Mouse (Mus musculus) myocyte (in vitro differentiated cells): ENCODE data around the gene Zbtb8a. TPM values are rescaled to one million over a fixed set of nuclear protein-coding genes. Genes with fewer than 3 reads are reported as not detected.

Experiments used
- H3K27me3 ChIP-seq: one replicate; pipeline ENCODE4 v1.6.1; 2011; ENCODE audit not compliant: control insufficient read depth, insufficient read depth, insufficient read length
- H3K36me3 ChIP-seq: one replicate; pipeline ENCODE4 v1.6.1; 2011; ENCODE audit not compliant: control insufficient read depth, insufficient read depth
- H3K4me2 ChIP-seq: one replicate; pipeline ENCODE4 v1.6.1; 2011; ENCODE audit warnings: low read depth, control low read depth
- H3K4me3 ChIP-seq: one replicate; pipeline ENCODE4 v1.5.1; 2011; ENCODE audit warnings: mild to moderate bottlenecking, control low read depth, moderate library complexity
- H3K79me2 ChIP-seq: one replicate; pipeline ENCODE4 v1.6.1; 2011; ENCODE audit not compliant: control insufficient read depth, insufficient read depth
- H3ac ChIP-seq: one replicate; pipeline ENCODE4 v1.6.1; 2011; ENCODE audit not compliant: control insufficient read depth, insufficient read length
- CEBPB ChIP-seq: IDR thresholded peaks from 2 replicates; pipeline ENCODE4 v1.6.1; 2011; ENCODE audit warnings: mild to moderate bottlenecking, moderate library complexity; ENCODE audit not compliant: poor library complexity, insufficient read depth, severe bottlenecking
- E2F4 ChIP-seq: IDR thresholded peaks from one replicate; pipeline ENCODE4 v1.6.1; 2011; ENCODE audit warnings: mild to moderate bottlenecking, control low read depth, moderate library complexity; ENCODE audit not compliant: insufficient read depth
- MAX ChIP-seq: IDR thresholded peaks from one replicate; pipeline ENCODE4 v1.6.1; 2011; ENCODE audit warnings: low read depth, mild to moderate bottlenecking, control low read depth
- MYOD1 ChIP-seq, 3 experiments: IDR thresholded peaks; one replicate each; pipeline ENCODE4 v1.6.1; 2011; ENCODE audit warnings: control low read depth in 2 of 3, low read depth in 2 of 3, mild to moderate bottlenecking in 2 of 3, moderate library complexity in 1 of 3; ENCODE audit not compliant: insufficient read length in 2 of 3, control insufficient read depth in 1 of 3
- MYOG ChIP-seq, 3 experiments: IDR thresholded peaks; one replicate each; pipeline ENCODE4 v1.6.1; 2011; ENCODE audit warnings: control low read depth in 2 of 3, low read depth in 2 of 3, mild to moderate bottlenecking in 2 of 3; ENCODE audit not compliant: insufficient read length in 2 of 3, control insufficient read depth in 1 of 3, insufficient read depth in 1 of 3
- POLR2A ChIP-seq: IDR thresholded peaks from one replicate; pipeline ENCODE4 v1.6.1; 2011; ENCODE audit warnings: low read depth, mild to moderate bottlenecking, control low read depth, moderate library complexity; ENCODE audit not compliant: insufficient read length
- POLR2AphosphoS2 ChIP-seq: IDR thresholded peaks from one replicate; pipeline ENCODE4 v1.6.1; 2011; ENCODE audit warnings: low read depth, control low read depth; ENCODE audit not compliant: insufficient read length
- REST ChIP-seq: IDR thresholded peaks from one replicate; pipeline ENCODE4 v1.6.1; 2011; ENCODE audit warnings: mild to moderate bottlenecking, control low read depth, moderate library complexity; ENCODE audit not compliant: insufficient read depth, insufficient read length
- SRF ChIP-seq: IDR thresholded peaks from one replicate; pipeline ENCODE4 v1.6.1; 2011; ENCODE audit warnings: low read depth; ENCODE audit not compliant: control insufficient read depth, insufficient read length
- TCF12 ChIP-seq: IDR thresholded peaks from one replicate; pipeline ENCODE4 v1.6.1; 2011; ENCODE audit warnings: mild to moderate bottlenecking, control low read depth; ENCODE audit not compliant: poor library complexity, insufficient read depth, severe bottlenecking
- TCF3 ChIP-seq: IDR thresholded peaks from one replicate; pipeline ENCODE4 v1.6.1; 2011; ENCODE audit warnings: low read depth, control low read depth; ENCODE audit not compliant: insufficient read length
- USF1 ChIP-seq: IDR thresholded peaks from one replicate; pipeline ENCODE4 v1.6.1; 2011; ENCODE audit warnings: low read depth, mild to moderate bottlenecking, control low read depth, moderate library complexity
- polyA plus RNA-seq: library from polyadenylated mRNA; unstranded; fragments of >200 nt; fragmentation: generic; extraction: Trizol; gene quantifications from one replicate; pipeline ENCODE4 v1.2.1, GENCODE M21; 2012; ENCODE audit warnings: missing spikeins

The Zbtb8a gene
- polyA plus RNA-seq, 1 experiment = 5.8 TPM

- H3K27me3 ChIP-seq = no peaks in the 10 kb centered on the region
- TF ChIP-seq E2F4 (no peak), MAX (no peak), TCF12 (no peak), POLR2AphosphoS2 (no peak), POLR2A (no peak), SRF (no peak), MYOD1 (IDR thresholded peaks at IDR 0.05; ENCODE audit: control insufficient read depth in 1 of 3, insufficient read length in 2 of 3, low read depth in 2 of 3) (no peak), REST (no peak), MYOG (IDR thresholded peaks at IDR 0.05; ENCODE audit: control insufficient read depth in 1 of 3, insufficient read depth in 1 of 3, insufficient read length in 2 of 3, low read depth in 2 of 3) (no peak), TCF3 (no peak), CEBPB (no peak), USF1 (no peak)
- no peak overlapping the region for H3ac ChIP-seq
- no peak overlapping the region for H3K4me2 ChIP-seq
- H3K36me3 ChIP-seq = no peaks in the 10 kb centered on the region
- no peak overlapping the region for H3K4me3 ChIP-seq
- H3K79me2 ChIP-seq = no peaks in the 10 kb centered on the region
Measured at GRCm38 (mm10) chr4:129390216-129390743, 12.4 kb upstream of the Zbtb8a start.

- H3ac ChIP-seq = no peak overlapping the region
- TF ChIP-seq TCF12 (no peak), USF1 (no peak), TCF3 (no peak), SRF (no peak), MYOD1 (IDR thresholded peaks at IDR 0.05; ENCODE audit: control insufficient read depth in 1 of 3, insufficient read length in 2 of 3, low read depth in 2 of 3) (no peak), CEBPB (no peak), E2F4 (no peak), MYOG (IDR thresholded peaks at IDR 0.05; ENCODE audit: control insufficient read depth in 1 of 3, insufficient read depth in 1 of 3, insufficient read length in 2 of 3, low read depth in 2 of 3) (no peak), MAX (no peak), REST (no peak), POLR2A (no peak), POLR2AphosphoS2 (no peak)
- H3K4me2 ChIP-seq = no peak overlapping the region
Measured at GRCm38 (mm10) chr4:129388404-129388803, 10.5 kb upstream of the Zbtb8a start.

GRCm38 (mm10) chr4:129386989-129387388 lies 9.1 kb upstream of the Zbtb8a start:
- TF ChIP-seq POLR2A (no peak), MYOG (IDR thresholded peaks at IDR 0.05; ENCODE audit: control insufficient read depth in 1 of 3, insufficient read depth in 1 of 3, insufficient read length in 2 of 3, low read depth in 2 of 3) (no peak)
- Histone ChIP-seq H3K27me3 (no peaks in the 10 kb centered on the region), H3K4me2 (no peak overlapping the region), H3ac (no peak overlapping the region), H3K79me2 (no peaks in the 10 kb centered on the region), H3K36me3 (no peaks in the 10 kb centered on the region), H3K4me3 (no peak overlapping the region)

More at GRCm38 (mm10) chr4:129388404-129388803, 10.5 kb upstream of the Zbtb8a start:
- H3K27me3 ChIP-seq = no peaks in the 10 kb centered on the region
- no peaks in the 10 kb centered on the region for H3K36me3 ChIP-seq
- no peaks in the 10 kb centered on the region for H3K79me2 ChIP-seq
- H3K4me3 ChIP-seq = no peak overlapping the region

- TF ChIP-seq SRF (no peak), TCF12 (no peak), POLR2A (no peak), MYOD1 (IDR thresholded peaks at IDR 0.05; ENCODE audit: control insufficient read depth in 1 of 3, insufficient read length in 2 of 3, low read depth in 2 of 3) (no peak), POLR2AphosphoS2 (no peak), E2F4 (no peak), TCF3 (no peak)
- Histone ChIP-seq H3K27me3 (no peaks in the 10 kb centered on the region), H3K4me2 (no peak overlapping the region), H3K79me2 (no peaks in the 10 kb centered on the region), H3K4me3 (no peak overlapping the region), H3ac (no peak overlapping the region), H3K36me3 (no peaks in the 10 kb centered on the region)
Measured at GRCm38 (mm10) chr4:129386269-129386946, 8.5 kb upstream of the Zbtb8a start.

GRCm38 (mm10) chr4:129385685-129386084 lies 7.8 kb upstream of the Zbtb8a start:
- no peak for TF ChIP-seq CEBPB
- no peak for TF ChIP-seq POLR2AphosphoS2
- TF ChIP-seq TCF12 = no peak
- no peak for TF ChIP-seq POLR2A
- TF ChIP-seq MAX = no peak
- no peak for TF ChIP-seq MYOG (IDR thresholded peaks at IDR 0.05; ENCODE audit: control insufficient read depth in 1 of 3, insufficient read depth in 1 of 3, insufficient read length in 2 of 3, low read depth in 2 of 3)
- no peak for TF ChIP-seq E2F4
- no peak for TF ChIP-seq MYOD1 (IDR thresholded peaks at IDR 0.05; ENCODE audit: control insufficient read depth in 1 of 3, insufficient read length in 2 of 3, low read depth in 2 of 3)
- TF ChIP-seq REST = no peak
- no peak for TF ChIP-seq TCF3
- no peak for TF ChIP-seq SRF
- TF ChIP-seq USF1 = no peak
- Histone ChIP-seq H3K79me2 (no peaks in the 10 kb centered on the region), H3K4me3 (no peak overlapping the region), H3ac (no peak overlapping the region), H3K4me2 (no peak overlapping the region), H3K27me3 (no peaks in the 10 kb centered on the region), H3K36me3 (no peaks in the 10 kb centered on the region)
